Mouse (Mus musculus): Measurements from ENCODE around the gene Klc1. TPM values are rescaled to one million over a fixed set of nuclear protein-coding genes. Genes with fewer than 3 reads are reported as not detected.
"Not testable (repeated sequence)": the region's sequence is repeated elsewhere in the genome, so short reads cannot be mapped to it uniquely, and the experiment has no call there.

Klc1 gene
- polyA plus RNA-seq, 1 experiment = 70.4 TPM

GRCm38 (mm10) chr12:111734912-111735311 is 23.7 kb upstream of the Klc1 start:
- 83% methylated on average over 3 of the region's 3 CpGs for WGBS

GRCm38 (mm10) chr12:111736676-111737075 is 22.0 kb upstream of the Klc1 start:
- not testable (repeated sequence) for H3K27ac ChIP-seq (ENCODE audit: control insufficient read depth, insufficient read depth, low read depth, low read length, poor library complexity); H3K4me3 ChIP-seq (replicated peaks; ENCODE audit: control insufficient read depth, low read depth, low read length); H3K4me1 ChIP-seq (ENCODE audit: control insufficient read depth, insufficient read depth, low read length)
- WGBS = 83% methylated on average over 8 of the region's 8 CpGs

More at GRCm38 (mm10) chr12:111734912-111735311, 23.7 kb upstream of the Klc1 start:
- H3K27ac ChIP-seq (ENCODE audit: control insufficient read depth, insufficient read depth, low read depth, low read length, poor library complexity) = no peak overlapping the region
- H3K4me3 ChIP-seq (replicated peaks; ENCODE audit: control insufficient read depth, low read depth, low read length) = no peak overlapping the region
- H3K4me1 ChIP-seq (ENCODE audit: control insufficient read depth, insufficient read depth, low read length) = no peaks in the 10 kb centered on the region
- TF ChIP-seq POLR2A (IDR thresholded peaks at IDR 0.05; ENCODE audit: borderline replicate concordance, control insufficient read depth, low read depth, low read length) = no peak
- TF ChIP-seq CTCF (IDR thresholded peaks at IDR 0.05; ENCODE audit: control insufficient read depth, insufficient read depth, low read length) = no peak

GRCm38 (mm10) chr12:111737370-111737769 is 21.3 kb upstream of the Klc1 start:
- H3K4me3 ChIP-seq (replicated peaks; ENCODE audit: control insufficient read depth, low read depth, low read length) = no peak overlapping the region
- WGBS = 82% methylated on average over 9 of the region's 9 CpGs
- no peaks in the 10 kb centered on the region for H3K4me1 ChIP-seq (ENCODE audit: control insufficient read depth, insufficient read depth, low read length)
- TF ChIP-seq CTCF (IDR thresholded peaks at IDR 0.05; ENCODE audit: control insufficient read depth, insufficient read depth, low read length) (no peak), POLR2A (IDR thresholded peaks at IDR 0.05; ENCODE audit: borderline replicate concordance, control insufficient read depth, low read depth, low read length) (no peak)
- H3K27ac ChIP-seq (ENCODE audit: control insufficient read depth, insufficient read depth, low read depth, low read length, poor library complexity) = no peak overlapping the region

GRCm38 (mm10) chr12:111738754-111739153 is 19.9 kb upstream of the Klc1 start:
- no peak overlapping the region for H3K27ac ChIP-seq (ENCODE audit: control insufficient read depth, insufficient read depth, low read depth, low read length, poor library complexity)
- no peaks in the 10 kb centered on the region for H3K4me1 ChIP-seq (ENCODE audit: control insufficient read depth, insufficient read depth, low read length)
- TF ChIP-seq POLR2A (IDR thresholded peaks at IDR 0.05; ENCODE audit: borderline replicate concordance, control insufficient read depth, low read depth, low read length) (no peak), CTCF (IDR thresholded peaks at IDR 0.05; ENCODE audit: control insufficient read depth, insufficient read depth, low read length) (peak; percentile 53)
- no peak overlapping the region for H3K4me3 ChIP-seq (replicated peaks; ENCODE audit: control insufficient read depth, low read depth, low read length)
- WGBS = 43% methylated on average over 3 of the region's 3 CpGs

- H3K27ac ChIP-seq (ENCODE audit: control insufficient read depth, insufficient read depth, low read depth, low read length, poor library complexity) = no peak overlapping the region
- peaks cover under 1% of the 10 kb centered on the region for H3K4me1 ChIP-seq (ENCODE audit: control insufficient read depth, insufficient read depth, low read length)
- TF ChIP-seq CTCF (IDR thresholded peaks at IDR 0.05; ENCODE audit: control insufficient read depth, insufficient read depth, low read length) (no peak), POLR2A (IDR thresholded peaks at IDR 0.05; ENCODE audit: borderline replicate concordance, control insufficient read depth, low read depth, low read length) (no peak)
- 79% methylated on average over 8 of the region's 8 CpGs for WGBS
- H3K4me3 ChIP-seq (replicated peaks; ENCODE audit: control insufficient read depth, low read depth, low read length) = no peak overlapping the region
These were observed 17.3 kb upstream of the Klc1 start for GRCm38 (mm10) chr12:111741338-111741737.

- WGBS = 72% methylated on average over 2 of the region's 2 CpGs
- Histone ChIP-seq H3K27ac (ENCODE audit: control insufficient read depth, insufficient read depth, low read depth, low read length, poor library complexity) (peak overlapping the region; percentile 14; the same call in 1 of the 2 replicates), H3K4me1 (ENCODE audit: control insufficient read depth, insufficient read depth, low read length) (peaks cover 1% of the 10 kb centered on the region), H3K4me3 (replicated peaks; ENCODE audit: control insufficient read depth, low read depth, low read length) (no peak overlapping the region)
- TF ChIP-seq CTCF (IDR thresholded peaks at IDR 0.05; ENCODE audit: control insufficient read depth, insufficient read depth, low read length) (no peak), POLR2A (IDR thresholded peaks at IDR 0.05; ENCODE audit: borderline replicate concordance, control insufficient read depth, low read depth, low read length) (no peak)
These were observed 15.2 kb upstream of the Klc1 start for GRCm38 (mm10) chr12:111743419-111743818.

- TF ChIP-seq POLR2A (IDR thresholded peaks at IDR 0.05; ENCODE audit: borderline replicate concordance, control insufficient read depth, low read depth, low read length) = no peak
- TF ChIP-seq CTCF (IDR thresholded peaks at IDR 0.05; ENCODE audit: control insufficient read depth, insufficient read depth, low read length) = no peak
These were observed 14.6 kb upstream of the Klc1 start for GRCm38 (mm10) chr12:111743981-111744423.

GRCm38 (mm10) chr12:111745274-111745673 is 13.4 kb upstream of the Klc1 start:
- Histone ChIP-seq H3K4me1 (ENCODE audit: control insufficient read depth, insufficient read depth, low read length) (peaks cover 1% of the 10 kb centered on the region), H3K4me3 (replicated peaks; ENCODE audit: control insufficient read depth, low read depth, low read length) (no peak overlapping the region), H3K27ac (ENCODE audit: control insufficient read depth, insufficient read depth, low read depth, low read length, poor library complexity) (no peak overlapping the region)
- WGBS = 74% methylated on average over 6 of the region's 6 CpGs
- no peak for TF ChIP-seq CTCF (IDR thresholded peaks at IDR 0.05; ENCODE audit: control insufficient read depth, insufficient read depth, low read length)
- TF ChIP-seq POLR2A (IDR thresholded peaks at IDR 0.05; ENCODE audit: borderline replicate concordance, control insufficient read depth, low read depth, low read length) = no peak

More at GRCm38 (mm10) chr12:111743981-111744423, 14.6 kb upstream of the Klc1 start:
- 23% methylated on average over 11 of the region's 11 CpGs for WGBS
- Histone ChIP-seq H3K27ac (ENCODE audit: control insufficient read depth, insufficient read depth, low read depth, low read length, poor library complexity) (0 out of 2 replicates have a peak overlapping the region, but pooled peaks have one; percentile 9), H3K4me3 (replicated peaks; ENCODE audit: control insufficient read depth, low read depth, low read length) (no peak overlapping the region), H3K4me1 (ENCODE audit: control insufficient read depth, insufficient read depth, low read length) (peaks cover 1% of the 10 kb centered on the region)

GRCm38 (mm10) chr12:111746091-111746490 is 12.6 kb upstream of the Klc1 start:
- Histone ChIP-seq H3K4me1 (ENCODE audit: control insufficient read depth, insufficient read depth, low read length) (peaks cover 1% of the 10 kb centered on the region), H3K27ac (ENCODE audit: control insufficient read depth, insufficient read depth, low read depth, low read length, poor library complexity) (no peak overlapping the region; the same call in none of the 2 replicates)

More at GRCm38 (mm10) chr12:111746091-111746490, 12.6 kb upstream of the Klc1 start:
- TF ChIP-seq POLR2A (IDR thresholded peaks at IDR 0.05; ENCODE audit: borderline replicate concordance, control insufficient read depth, low read depth, low read length) (no peak), CTCF (IDR thresholded peaks at IDR 0.05; ENCODE audit: control insufficient read depth, insufficient read depth, low read length) (no peak)
- WGBS = 35% methylated on average over 5 of the region's 5 CpGs
- H3K4me3 ChIP-seq (replicated peaks; ENCODE audit: control insufficient read depth, low read depth, low read length) = no peak overlapping the region
